Mouse (Mus musculus) liver, postnatal 0 days (tissue): ENCODE data around the gene Fzr1.

Source experiments
- CTCF ChIP-seq: sonication (generic); IDR thresholded peaks from 2 replicates; pipeline ENCODE4 v1.5.1; 2016; ENCODE audit warnings: antibody characterized with exemption, low read depth
- EP300 ChIP-seq: IDR thresholded peaks from 2 replicates; pipeline ENCODE4 v1.6.1; 2016; ENCODE audit warnings: antibody characterized with exemption, low read depth, mild to moderate bottlenecking

- no peak for TF ChIP-seq CTCF
- no peak for TF ChIP-seq EP300
These were observed 53.1 kb downstream of the Fzr1 start for GRCm38 (mm10) chr10:81325176-81325575.
